Mouse (Mus musculus): Measurements from ENCODE around the gene Fam104a.

Fam104a gene

GRCm38 (mm10) chr11:113630642-113631041 lies 53.3 kb downstream of the Fam104a start:
- DNase-seq (ENCODE audit: low spot score) = no peak

DNA sequence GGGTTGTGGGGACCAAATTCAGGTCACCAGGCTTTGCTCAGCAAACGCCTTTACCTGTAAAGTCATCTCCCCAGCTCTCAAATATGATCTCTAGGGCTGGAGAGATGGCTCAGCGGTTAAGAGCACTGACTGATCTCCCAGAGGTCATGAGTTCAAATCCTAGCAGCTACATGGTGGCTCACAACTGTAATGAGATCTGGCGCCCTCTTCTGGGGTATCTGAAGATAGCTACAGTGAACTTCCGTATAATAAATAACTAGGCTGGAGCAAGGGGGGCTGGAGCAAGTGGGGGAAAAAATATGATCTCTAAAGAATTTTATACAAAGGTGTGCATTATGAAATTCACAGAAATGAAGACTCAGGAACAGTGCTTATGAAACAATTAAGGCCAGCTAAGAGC lies 56.2 kb downstream of the Fam104a start:
- DNase-seq (ENCODE audit: low spot score) = no peak

DNA sequence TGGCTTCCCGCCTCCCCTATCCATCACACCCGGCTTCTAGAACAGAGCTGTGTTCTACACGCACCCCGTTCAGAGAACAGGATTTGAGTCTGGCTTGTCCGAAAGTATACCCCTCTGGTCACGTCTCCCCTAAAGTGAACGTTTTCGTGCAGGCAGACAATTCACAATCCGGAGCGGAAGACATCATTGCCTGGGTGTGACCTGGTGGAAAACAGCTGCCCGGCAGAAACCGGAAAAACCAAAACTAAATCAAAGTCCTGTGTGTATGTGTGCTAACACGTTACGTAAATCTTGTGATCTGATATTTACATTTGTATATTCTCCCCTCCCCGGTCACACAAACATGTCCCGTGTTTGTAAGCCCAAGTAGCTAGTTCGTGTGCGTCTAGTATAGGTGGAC lies 58.5 kb downstream of the Fam104a start:
- DNase-seq (ENCODE audit: low spot score) = no peak

GRCm38 (mm10) chr11:113622028-113622427 lies 61.9 kb downstream of the Fam104a start:
- no peak for DNase-seq (ENCODE audit: low spot score)

GRCm38 (mm10) chr11:113621001-113621400 lies 63.0 kb downstream of the Fam104a start:
- DNase-seq (ENCODE audit: low spot score) = no peak

- DNase-seq (ENCODE audit: low spot score) = no peak
These were observed 64.4 kb downstream of the Fam104a start for GRCm38 (mm10) chr11:113619420-113620080.

GRCm38 (mm10) chr11:113618672-113619419 lies 65.1 kb downstream of the Fam104a start, which contains the start of gene Sstr2:
Gene Sstr2, plus strand, starts transcription at chr11:113619342.
- DNase-seq (ENCODE audit: low spot score) = peak; percentile 87

DNA sequence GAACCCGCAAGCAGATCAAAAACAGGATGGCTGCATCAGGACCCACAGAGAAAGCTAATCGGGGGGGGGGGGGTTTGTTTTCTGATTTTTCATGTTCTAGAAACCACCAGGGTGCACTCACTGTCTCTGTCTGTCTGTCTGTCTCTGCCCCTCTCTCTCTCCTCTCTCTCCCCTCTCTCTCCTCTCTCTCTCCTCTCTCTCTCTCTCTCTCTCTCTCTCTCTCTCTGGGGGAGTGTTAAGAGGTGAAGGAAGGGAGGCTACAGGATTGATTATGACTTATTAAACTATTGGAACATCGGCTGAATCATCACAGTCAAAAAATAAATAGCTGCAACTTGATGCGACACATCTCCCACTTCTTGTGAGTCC lies 65.7 kb downstream of the Fam104a start:
- DNase-seq (ENCODE audit: low spot score) = no peak

DNA sequence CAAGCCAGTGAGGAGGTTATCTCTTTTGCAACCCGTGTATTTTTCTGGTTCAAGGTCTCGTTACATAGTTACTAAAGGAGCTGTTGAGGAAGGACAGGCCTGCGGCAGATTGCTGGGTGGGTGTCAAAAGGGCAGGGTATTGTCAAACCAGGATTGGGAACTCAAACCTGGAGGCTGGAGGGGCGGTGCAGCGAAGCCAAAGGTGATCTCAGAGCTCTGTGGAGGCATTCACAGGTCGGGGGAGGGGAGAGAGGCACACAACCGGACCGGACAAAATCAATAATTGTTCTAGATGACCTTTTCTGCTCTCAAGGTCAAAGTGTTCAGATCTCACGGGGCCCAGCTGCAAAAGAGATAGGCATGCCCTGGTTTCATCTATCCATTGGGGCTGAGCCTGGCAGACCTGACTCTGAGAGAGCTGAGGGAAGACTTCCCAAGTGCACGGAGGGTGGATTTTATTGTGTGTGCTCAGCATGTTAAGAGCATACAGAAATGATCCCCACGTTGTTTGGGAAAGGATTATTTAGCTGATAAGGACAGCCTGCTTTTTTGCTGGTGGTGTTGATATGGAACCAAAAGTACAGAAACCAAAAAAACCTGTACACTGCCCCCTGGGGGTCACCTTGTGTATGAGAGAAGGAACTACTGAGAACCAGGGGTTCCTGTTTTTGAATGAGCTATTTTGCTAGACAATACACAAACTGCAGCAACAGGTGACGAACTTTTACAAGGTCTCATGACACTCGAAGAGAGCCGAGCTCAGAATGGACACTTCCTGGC lies 66.6 kb downstream of the Fam104a start:
- peak; percentile 89 for DNase-seq (ENCODE audit: low spot score)

- DNase-seq (ENCODE audit: low spot score) = no peak
These were observed 69.5 kb downstream of the Fam104a start for GRCm38 (mm10) chr11:113614476-113614875.

DNA sequence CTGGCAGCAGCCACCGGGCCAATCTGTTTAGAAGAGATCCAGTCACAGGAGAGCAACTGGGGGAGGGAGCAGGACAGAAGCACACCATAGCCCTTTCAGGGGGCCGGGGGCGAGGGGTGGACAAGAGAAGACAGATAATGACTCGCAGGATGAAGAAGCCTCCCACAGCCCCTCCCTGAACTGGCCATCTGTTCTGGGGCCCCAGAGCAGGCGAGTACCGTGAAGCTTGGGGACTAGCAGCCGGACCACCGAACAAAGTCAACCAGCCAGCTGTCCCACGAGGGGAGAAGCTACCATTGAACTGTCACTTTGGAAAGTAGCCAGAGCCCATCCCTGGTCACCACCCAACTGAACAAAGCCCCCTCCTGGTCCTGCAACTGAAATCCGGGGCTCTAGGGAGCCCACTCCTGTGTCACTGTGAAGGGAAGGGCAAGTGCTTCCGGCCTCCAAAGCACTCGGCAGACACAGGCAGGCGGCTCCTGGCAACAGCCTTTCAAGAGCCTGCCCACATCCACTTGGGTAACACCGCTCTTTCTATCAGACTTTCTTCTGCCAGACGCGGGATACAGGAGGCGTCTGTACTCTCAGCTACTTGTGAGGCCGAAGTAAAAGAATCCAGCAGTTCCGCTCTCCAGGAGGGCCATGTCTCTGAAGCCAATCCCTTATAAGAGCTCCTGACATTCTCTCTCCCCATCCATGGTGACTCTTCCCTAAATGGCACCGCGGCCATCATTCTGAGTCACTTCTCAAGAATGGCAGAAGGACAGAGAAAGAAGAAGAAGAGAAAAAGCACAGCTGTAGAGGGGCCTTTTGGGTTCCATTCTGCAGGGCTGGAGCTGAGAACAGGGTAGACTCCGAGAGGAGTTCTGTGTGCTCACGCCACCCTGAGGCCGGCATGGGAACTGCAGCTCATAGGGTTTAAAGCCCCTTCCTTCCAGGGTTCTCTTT lies 72.0 kb downstream of the Fam104a start:
- DNase-seq (ENCODE audit: low spot score) = peak; percentile 84
